Mouse (Mus musculus): ENCODE measurements around the gene Fam89a. TPM values are rescaled to one million over a fixed set of nuclear protein-coding genes. Genes with fewer than 3 reads are reported as not detected.

The Fam89a gene
- total RNA-seq, 2 experiments from 2014 or later, result 0.70 to 0.94 TPM

DNA sequence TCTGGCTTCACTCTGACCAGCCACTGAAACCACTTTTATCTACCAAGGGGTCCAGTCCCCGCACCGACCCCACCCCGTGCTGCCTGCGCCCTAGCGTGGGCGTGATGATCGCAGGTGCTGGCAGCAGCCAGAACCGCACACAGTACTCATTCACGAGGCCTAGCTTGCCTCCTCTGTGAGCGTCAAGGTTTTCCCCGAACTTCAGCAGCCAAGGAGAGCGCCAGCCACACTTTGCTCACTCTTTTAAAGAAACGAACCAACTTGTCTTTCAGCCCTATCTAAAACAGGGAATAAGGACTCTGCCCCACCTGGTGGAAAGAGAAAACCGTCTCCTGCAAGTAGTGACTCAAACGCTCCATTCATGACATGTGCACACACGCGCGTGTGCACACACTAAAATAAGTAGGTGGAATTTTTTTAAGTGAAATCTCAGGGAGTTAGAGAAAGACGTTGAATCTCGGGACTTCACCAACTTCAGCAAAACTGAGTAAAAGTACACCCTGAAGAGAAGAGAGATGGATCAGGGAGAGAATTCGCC, 762 bp upstream of the Fam89a start:
- no peak for DNase-seq

- peak; percentile 23 for DNase-seq
Measured at GRCm38 (mm10) chr8:124751191-124751590, 441 bp downstream of the Fam89a start.

GRCm38 (mm10) chr8:124746661-124747060, 5.0 kb downstream of the Fam89a start:
- DNase-seq, result no peak

GRCm38 (mm10) chr8:124739268-124739667, 12.4 kb downstream of the Fam89a start:
- DNase-seq, result no peak

GRCm38 (mm10) chr8:124735371-124735911, 16.2 kb downstream of the Fam89a start:
- DNase-seq, result no peak

DNA sequence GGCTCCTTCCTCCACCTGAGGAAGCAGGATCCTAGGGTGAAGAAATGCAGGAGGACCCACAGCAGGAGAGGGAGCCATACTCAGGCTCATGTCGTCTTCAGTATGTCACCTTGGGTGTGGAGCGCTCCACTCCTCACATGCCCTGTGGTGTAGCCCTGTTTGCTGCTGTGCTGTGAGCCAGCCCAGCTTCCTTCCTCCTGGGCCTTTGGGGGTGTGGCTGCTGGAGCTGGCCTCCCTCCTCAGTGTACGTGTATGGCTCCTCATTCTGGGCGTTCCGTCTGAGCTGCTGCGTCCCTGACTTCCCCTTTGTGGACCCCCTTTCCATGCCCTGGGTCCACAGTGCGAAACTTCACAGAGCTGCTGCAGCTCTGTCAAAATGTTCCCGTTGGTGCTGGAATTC, 18.8 kb downstream of the Fam89a start:
- no peak for DNase-seq

DNA sequence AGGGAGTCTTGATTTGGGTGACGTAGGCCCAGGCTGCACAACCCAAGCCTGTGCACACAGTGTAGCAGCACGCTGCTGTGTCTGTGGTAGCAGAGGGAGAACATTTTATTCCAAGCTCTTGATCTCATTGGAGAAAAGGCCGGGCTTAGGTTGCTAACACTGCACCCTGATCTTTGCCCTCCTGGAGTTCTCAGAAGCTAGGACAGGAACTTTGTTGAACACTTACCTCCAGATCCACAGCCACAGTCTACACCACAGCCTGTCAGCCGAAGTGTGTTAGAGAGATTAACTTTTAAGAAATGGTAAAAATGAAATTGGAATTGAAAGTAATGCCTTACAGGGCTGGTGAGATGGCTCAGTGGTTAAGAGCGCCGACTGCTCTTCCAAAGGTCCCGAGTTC, 27.3 kb downstream of the Fam89a start:
- no peak for DNase-seq

DNA sequence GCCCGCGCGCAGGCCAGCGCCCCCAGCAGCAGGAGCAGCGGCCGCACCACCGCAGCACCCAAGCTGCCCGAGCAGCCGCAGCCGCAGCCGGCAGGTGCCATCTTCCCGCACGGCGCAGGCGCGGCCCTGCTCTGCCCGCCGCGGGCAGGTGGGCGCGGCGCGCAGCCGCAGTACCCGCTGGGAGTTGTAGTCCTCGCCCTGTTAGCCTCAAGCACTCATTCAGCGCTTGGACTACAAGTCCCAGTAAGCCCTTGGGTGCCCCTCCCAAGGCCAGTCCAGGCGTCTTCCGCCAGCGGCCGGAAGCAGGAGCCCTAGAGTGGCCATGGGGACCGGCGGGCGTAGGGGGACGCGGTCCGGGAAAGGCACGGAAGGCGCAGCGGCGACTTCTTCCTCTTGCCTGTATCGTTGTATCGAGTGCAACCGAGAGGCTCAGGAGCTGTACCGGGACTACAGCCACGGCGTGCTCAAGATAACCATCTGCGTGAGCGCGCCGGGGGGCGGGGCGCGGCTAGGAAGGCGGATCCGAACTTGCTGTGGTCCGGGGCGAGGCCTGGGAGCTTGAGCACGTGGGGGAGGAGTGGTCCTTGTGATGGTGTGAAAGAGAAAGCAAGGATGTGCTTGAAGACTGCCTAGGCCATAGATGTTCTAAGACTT, 29.6 kb downstream of the Fam89a start, which contains the start of the genes Ttc13 and Arv1:
Gene Ttc13 (minus strand): TSS at position 122 of the 654 bp plus-strand sequence.
Gene Arv1 (plus strand): TSS at position 278 of the 654 bp plus-strand sequence.
- peak; percentile 91 for DNase-seq

DNA sequence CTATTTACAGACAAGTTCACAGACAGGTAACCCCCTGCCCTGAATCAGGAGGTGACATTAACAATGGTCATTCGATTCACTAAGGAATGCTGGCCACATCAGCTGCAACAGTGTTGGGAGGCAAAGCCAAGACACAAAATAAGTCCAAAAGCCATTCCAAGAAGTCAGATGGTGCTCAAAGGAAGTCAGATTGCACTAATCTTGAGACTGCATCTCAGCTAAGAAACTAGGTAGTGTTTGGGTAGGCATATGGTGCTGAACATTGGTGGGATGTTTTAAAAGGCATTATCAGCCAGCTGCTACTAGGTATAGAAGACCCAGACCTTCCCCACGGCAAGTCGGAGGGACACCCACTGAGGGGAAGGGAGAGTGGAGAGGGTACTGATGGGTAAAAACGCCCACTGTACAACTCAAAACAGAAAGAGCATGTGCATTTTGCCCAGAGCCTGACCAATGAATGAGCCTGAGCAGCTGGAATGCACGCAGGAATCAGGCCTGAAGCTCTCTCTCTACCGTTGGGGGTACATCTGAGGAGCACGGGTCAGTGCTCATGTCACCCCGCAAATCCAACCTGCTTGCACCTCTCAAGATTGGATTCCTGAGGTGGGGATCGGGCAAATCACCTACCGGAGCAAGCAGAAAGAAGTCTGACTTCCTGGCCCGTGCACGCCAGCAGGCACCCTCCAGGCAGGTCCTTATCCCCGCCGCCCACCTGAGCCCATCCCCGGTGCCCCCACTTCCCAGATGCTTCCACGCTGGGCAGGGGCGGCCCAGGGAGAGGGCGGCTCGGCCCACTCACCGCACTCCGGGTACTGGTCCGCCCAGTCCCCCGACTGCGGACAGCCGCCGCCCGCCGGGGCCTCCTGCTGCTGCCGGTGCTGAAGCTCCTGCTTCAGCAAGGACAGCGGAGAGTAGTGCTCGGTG, 30.4 kb downstream of the Fam89a start:
- DNase-seq, result no peak

DNA sequence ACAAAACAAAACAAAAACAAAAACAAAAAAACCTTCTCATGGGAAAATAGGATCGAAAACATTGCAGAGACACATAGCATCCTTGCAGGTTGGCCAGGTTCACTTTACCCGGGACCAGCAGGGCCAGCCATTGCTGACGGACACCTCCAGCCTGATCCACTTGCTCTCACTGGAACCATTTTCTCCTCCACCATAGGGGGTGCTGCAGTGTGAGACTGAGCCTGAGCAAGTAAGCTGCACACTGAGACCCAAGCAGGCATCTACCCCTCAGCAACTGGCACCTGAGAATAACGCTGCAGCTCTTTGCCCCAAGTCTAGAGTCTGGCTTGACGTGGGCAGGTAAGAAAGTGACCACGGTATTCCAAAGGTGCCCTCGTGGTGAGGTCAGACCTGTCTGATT, 31.5 kb downstream of the Fam89a start:
- DNase-seq, result no peak

- no peak for DNase-seq
Measured at GRCm38 (mm10) chr8:124715736-124716135, 35.9 kb downstream of the Fam89a start.

DNA sequence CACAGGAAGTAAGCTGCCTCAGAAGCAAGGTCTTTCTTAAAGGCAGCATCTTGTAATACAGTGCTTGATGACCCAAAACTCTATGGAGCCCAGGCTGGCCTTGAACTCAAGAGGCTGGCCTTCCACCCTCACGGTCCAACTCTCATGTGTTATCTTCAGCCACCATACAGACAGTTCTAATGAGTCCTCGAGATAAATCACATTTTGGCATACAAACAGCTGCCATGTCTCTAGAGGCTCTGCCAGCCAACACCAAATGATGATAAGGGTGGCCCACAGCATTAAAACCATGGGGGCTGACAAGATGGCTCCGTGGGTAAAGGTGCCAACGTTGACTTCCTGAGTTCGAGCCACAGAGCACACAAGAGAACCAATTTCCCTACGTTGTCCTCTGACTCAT, 38.4 kb downstream of the Fam89a start:
- DNase-seq, result no peak

DNA sequence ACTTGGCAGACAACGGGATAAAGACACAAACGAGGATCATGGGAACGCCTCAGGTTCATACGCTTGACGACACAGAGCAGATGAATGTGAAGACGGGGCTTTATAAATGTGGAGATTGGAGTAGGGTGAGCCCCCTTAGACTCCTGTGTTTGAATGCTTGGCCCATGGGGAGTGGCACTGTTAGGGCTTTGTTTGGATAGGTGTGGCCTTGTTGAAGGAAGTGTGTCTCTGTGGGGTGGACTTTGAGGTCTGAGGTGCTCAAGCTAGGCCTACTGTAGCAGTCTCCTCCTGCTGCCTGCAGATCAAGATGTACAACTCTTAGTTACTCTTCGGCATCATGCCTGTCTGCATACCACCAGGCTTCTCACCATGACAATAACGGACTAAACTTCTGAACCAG, 45.8 kb downstream of the Fam89a start:
- no peak for DNase-seq

DNA sequence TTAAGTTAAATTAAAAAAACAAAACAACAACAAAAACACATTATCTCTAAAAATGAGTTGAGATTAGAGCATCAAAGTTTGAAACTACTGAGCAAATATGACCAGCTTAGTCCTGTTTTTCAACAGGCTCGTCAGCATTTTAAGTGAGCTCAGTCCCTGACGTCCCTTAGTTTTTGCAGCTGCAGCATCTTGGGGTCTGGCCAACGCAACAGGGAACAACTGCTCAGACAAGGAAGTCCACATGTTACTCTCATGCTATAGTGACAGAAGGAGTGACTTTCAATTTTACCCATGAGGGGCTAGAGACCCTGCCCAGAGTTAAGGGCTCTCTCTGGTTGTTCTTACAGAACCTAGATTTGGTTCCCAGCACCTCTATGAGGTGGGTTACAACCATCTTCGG, 47.3 kb downstream of the Fam89a start:
- DNase-seq, result no peak

GRCm38 (mm10) chr8:124703526-124703925, 48.1 kb downstream of the Fam89a start:
- no peak for DNase-seq

DNA sequence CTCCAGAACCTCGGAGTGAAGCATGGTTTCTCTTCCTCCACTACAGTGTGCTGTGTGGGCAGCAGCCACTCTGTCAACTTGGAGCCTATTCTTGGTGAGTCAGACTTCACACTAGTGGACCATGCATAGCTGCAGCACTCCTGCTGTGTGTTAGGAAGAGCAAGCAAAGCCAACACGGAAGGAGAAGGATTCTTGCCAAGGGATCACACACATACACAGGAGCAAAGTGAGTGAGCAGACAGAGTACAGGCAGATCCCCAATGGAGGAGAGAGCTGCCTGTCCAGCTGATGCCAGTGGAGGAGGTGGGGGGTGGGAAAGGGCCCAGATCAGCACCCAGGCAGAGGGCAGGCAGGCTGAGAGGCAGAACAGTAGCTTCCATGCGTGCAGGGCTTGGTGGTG, 49.4 kb downstream of the Fam89a start:
- DNase-seq, result no peak

- no peak for DNase-seq
Measured at GRCm38 (mm10) chr8:124701023-124701422, 50.6 kb downstream of the Fam89a start.

- no peak for DNase-seq
Measured at GRCm38 (mm10) chr8:124700271-124700670, 51.4 kb downstream of the Fam89a start.

- DNase-seq, result no peak
Measured at GRCm38 (mm10) chr8:124695424-124696100, 56.1 kb downstream of the Fam89a start.

- DNase-seq, result no peak
Measured at GRCm38 (mm10) chr8:124691706-124692105, 59.9 kb downstream of the Fam89a start.
